Mouse (Mus musculus) hindbrain, embryonic 11.5 days (tissue): ENCODE measurements around the gene Lhfpl2. TPM values are rescaled to one million over a fixed set of nuclear protein-coding genes. Genes with fewer than 3 reads are reported as not detected.

Experiments used
- polyA plus RNA-seq: library from polyadenylated mRNA; unstranded; fragments of >200 nt; fragmentation: Nextera tagmentation; extraction: Ambion mirVana; gene quantifications from 2 replicates; pipeline ENCODE4 v1.2.1, GENCODE M21; 2014

Gene Lhfpl2
- polyA plus RNA-seq, 1 experiment from 2014 or later = 16.6 TPM

Other genes starting within 250 kb of the Lhfpl2 start
- gene Scamp1, start 228.1 kb downstream of the Lhfpl2 start, polyA plus RNA-seq = 45.1 and 49.6 TPM in 2 replicates